Mouse (Mus musculus): Measurements from ENCODE around the gene Chrnb2. TPM values are rescaled to one million over a fixed set of nuclear protein-coding genes. Genes with fewer than 3 reads are reported as not detected.
A peak's percentile ranks its signal among the peaks of the same experiment; 100 is the strongest.

Chrnb2 gene
- polyA plus RNA-seq, 1 experiment from 2014 or later = 26.8 TPM

DNA sequence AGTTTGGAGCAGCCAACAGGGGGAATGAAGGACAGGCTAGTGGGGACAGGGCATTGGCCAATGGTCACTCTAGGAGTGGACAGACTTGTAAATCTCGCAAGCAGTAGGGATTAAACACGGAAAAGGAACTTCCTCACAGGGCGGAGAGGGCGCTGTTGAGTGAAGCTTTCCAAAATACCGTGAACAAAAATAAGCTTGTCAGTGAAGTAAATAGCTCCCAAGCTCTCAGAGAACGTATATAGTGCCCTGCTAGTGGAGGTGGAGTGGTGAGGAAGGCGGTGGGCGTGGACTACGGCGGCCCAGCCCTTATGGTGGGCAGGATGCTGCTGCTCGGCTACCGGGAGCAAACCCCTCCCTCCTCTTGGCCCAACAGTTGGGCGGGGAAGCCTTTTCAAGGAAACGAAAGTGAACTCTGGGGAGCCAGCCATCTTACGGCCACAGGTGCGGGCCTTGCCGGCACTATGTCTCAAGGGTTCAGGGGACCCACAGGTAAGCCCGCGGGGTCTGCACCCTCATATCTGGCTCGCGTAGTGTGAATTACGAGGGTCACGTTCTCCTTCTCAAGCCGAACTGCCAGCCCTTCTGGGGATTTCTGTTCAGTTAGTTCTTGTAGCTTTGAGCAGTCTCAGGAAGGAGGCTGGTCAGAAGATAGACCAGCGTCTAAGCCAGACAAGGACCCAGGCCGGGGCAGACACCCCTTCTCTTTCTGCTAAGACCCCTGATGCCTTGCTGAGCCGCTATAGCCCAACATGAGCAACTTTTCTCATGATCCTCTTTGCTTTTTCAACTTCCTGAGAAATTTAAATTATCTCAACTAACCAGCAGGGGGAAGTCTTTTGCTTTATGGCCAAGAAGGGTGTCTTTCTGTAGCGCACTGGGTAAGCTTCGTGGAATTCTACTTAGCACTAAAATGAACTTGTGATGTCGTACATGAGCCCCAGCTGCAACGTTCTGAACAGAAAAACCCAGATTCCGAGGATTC, 33.8 kb downstream of the Chrnb2 start:
- Histone ChIP-seq H3K9ac (peak overlapping the region; percentile 13), H3K9me3 (replicated peaks) (no peaks in the 10 kb centered on the region), H3K4me2 (replicated peaks) (peak overlapping the region; percentile 67), H3K36me3 (peaks cover 1% of the 10 kb centered on the region), H3K27me3 (no peaks in the 10 kb centered on the region), H3K4me1 (peaks cover 17% of the 10 kb centered on the region), H3K4me3 (peak overlapping the region; percentile 43), H3K27ac (0 out of 2 replicates have a peak overlapping the region, but pooled peaks have one; percentile 23)
- WGBS = 3% methylated on average over 32 of the region's 32 CpGs
- peak; percentile 76 for ATAC-seq (ENCODE audit: low FRiP score)

DNA sequence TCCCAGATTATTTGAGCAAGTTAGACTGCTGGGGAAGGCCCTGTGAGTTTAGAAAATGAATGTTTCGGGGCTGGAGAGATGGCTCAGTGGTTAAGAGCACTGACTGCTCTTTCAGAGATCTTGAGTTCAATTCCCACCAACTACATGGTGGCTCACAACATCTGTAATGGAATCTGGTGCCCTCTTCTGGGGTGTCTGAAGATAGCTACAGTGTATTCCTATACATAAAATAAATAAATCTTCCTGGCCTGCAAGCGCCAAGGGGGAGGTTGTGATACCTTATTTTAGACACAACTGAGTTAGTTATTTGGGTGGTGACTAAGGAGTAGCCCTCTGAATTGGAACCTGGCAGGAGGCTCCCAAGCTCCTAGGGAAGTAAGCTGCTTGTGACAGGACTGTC, 35.6 kb downstream of the Chrnb2 start:
- Histone ChIP-seq H3K27me3 (no peaks in the 10 kb centered on the region), H3K9ac (no peak overlapping the region), H3K36me3 (no peaks in the 10 kb centered on the region), H3K9me3 (replicated peaks) (no peaks in the 10 kb centered on the region), H3K4me3 (no peak overlapping the region), H3K27ac (no peak overlapping the region), H3K4me2 (replicated peaks) (no peak overlapping the region), H3K4me1 (peaks cover 17% of the 10 kb centered on the region)
- ATAC-seq (ENCODE audit: low FRiP score) = no peak
- WGBS = 81% methylated on average over 2 of the region's 2 CpGs

DNA sequence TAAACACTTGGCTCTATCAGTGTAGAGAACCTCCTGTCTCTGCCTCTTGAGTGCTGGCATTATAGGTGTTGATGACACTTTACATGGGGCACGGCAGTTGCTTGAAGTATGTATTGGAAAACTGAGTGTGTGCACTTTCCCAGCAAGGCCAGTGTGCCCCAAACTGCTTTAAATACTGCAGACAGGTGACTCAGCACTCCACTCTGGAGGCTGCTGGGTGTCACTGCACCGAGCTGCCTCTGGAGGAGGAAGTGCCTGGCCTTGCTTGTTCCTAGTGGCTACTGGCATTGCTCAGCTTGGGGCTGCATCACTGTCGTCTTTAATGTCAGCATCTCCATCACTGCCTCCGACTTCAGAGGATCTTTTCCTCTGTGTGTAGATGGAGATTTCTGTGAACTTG, 37.4 kb downstream of the Chrnb2 start:
- no peak overlapping the region for H3K9ac ChIP-seq

DNA sequence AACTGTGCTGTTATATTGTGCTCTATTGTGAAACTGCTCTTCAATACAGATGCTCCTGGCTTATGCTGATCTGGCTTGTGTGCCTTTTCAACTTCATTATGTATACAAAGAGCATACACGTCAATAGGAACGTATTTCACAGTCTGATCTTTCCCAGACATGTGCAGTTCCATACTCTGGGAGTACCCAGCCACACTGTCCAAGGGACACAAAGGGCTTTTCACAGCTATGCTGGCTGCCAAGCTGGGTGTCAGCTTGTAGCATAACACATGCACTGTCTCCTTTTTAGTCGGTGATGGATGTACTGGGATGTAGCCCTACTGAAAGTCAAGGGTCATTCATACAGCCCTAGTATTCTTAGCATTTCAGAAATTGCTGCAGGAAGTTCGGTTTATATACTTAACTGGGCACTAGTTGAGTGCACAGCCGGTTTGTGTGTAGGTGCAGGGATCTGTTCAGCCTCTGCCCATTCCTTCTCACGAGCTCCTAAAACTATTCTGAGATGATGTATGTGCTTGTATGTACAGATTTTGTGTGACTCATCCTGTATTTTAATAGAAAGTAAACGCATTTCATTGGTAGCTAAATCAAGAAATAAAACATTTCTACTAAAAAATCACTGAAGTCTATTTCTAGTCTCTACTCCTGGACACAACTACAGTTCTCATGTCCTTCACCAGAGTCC, 40.9 kb downstream of the Chrnb2 start:
- peak; percentile 75 for ATAC-seq (ENCODE audit: low FRiP score)
- WGBS = 68% methylated on average over 7 of the region's 7 CpGs
- no peaks in the 10 kb centered on the region for H3K9me3 ChIP-seq (replicated peaks)
- no peaks in the 10 kb centered on the region for H3K27me3 ChIP-seq
- H3K4me1 ChIP-seq = no peaks in the 10 kb centered on the region; the same call in none of the 2 replicates
- no peaks in the 10 kb centered on the region for H3K36me3 ChIP-seq
- no peak overlapping the region for H3K4me2 ChIP-seq (replicated peaks)
- H3K4me3 ChIP-seq = no peak overlapping the region
- H3K27ac ChIP-seq = peak overlapping the region; percentile 48; the same call in 1 of the 2 replicates
- peak overlapping the region; percentile 1; the same call in 1 of the 2 replicates for H3K9ac ChIP-seq

More for the DNA sequence above, 37.4 kb downstream of the Chrnb2 start:
- Histone ChIP-seq H3K27me3 (no peaks in the 10 kb centered on the region), H3K4me2 (replicated peaks) (no peak overlapping the region), H3K36me3 (no peaks in the 10 kb centered on the region), H3K4me3 (no peak overlapping the region), H3K4me1 (peaks cover 17% of the 10 kb centered on the region), H3K27ac (no peak overlapping the region), H3K9me3 (replicated peaks) (no peaks in the 10 kb centered on the region)
- 16% methylated on average over 4 of the region's 4 CpGs for WGBS
- ATAC-seq (ENCODE audit: low FRiP score) = no peak

DNA sequence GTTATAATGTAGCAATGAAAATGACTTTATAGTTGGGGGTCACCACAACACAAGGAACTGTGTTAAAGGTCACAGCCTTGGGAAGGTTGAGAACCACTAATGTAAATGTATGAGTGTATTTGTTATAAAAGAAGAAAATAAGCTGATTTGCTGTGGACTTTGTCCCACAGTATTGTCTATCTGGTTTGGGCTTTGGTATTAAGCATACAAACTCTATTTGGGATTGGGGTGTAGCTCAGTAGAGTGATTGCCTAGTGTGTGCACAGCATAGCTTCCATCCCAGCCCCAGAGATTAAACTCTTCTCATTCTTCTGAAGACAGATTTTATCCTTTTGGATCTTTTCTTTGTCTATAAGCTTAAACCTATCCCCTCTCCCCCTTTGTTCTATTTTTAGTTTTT, 42.4 kb downstream of the Chrnb2 start:
- ATAC-seq (ENCODE audit: low FRiP score) = no peak
- H3K9me3 ChIP-seq (replicated peaks) = no peaks in the 10 kb centered on the region
- H3K9ac ChIP-seq = no peak overlapping the region
- no peaks in the 10 kb centered on the region; the same call in none of the 2 replicates for H3K4me1 ChIP-seq
- no peaks in the 10 kb centered on the region for H3K27me3 ChIP-seq
- no peaks in the 10 kb centered on the region for H3K36me3 ChIP-seq
- H3K4me3 ChIP-seq = no peak overlapping the region
- H3K27ac ChIP-seq = no peak overlapping the region
- no peak overlapping the region for H3K4me2 ChIP-seq (replicated peaks)

DNA sequence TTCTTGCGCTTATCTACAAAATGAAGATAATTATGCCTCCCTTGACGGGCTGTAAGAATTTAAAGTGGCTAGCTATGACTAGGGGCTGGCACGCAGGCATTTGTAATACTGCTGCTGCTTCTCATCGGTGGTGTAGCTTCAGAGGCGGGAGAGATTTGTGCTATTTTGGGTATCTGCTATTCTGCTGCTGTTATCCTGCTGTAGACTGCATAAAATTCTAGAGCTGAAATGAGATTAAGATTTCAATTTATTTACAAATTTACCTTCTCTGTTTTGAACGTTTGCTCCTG, 48.5 kb downstream of the Chrnb2 start:
- Histone ChIP-seq H3K36me3 (no peaks in the 10 kb centered on the region), H3K4me2 (replicated peaks) (peak overlapping the region; percentile 82), H3K9ac (peak overlapping the region; percentile 97), H3K4me3 (peak overlapping the region; percentile 100), H3K9me3 (replicated peaks) (no peaks in the 10 kb centered on the region), H3K27ac (no peak overlapping the region), H3K4me1 (peaks cover 10% of the 10 kb centered on the region), H3K27me3 (peaks cover 15% of the 10 kb centered on the region; the same call in 1 of the 2 replicates)
- WGBS = 64% methylated on average over 6 of the region's 6 CpGs
- ATAC-seq (ENCODE audit: low FRiP score) = no peak

DNA sequence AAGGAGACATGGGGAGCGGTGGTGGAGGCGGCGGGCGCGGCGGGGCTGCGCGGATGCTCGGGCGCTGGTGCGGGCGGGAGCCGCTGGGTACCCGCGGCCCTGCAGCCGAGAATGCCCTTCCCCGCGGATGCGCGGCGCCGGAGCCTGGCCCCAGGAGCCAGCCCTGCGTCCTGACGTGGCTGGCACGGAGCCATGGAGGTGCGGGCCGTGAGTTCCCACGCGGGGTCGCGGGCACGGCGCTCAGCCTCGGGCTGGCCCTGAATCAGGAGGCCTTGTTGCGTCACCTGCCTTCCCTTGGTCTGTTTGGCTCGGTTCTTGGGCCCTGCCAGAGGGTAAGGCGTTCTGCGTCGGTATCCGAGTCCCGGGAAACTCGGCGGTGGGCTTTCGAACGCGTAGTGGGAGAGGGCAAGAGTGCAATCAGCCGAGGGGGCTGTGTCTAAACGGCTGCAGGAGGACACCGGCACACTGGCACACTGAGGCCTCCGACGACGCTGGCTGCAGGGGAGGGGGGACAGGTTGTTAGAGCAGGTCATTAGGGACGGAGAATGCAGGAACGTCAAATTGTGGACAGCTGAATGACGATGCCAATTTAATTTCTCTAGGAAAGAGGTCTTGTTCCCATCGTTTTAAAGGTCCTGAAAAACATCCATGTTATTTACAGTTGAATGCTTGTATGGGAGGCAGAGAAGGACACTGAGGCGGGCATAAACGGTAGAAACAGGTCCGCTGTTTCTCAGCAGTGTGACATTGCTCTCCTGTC, 49.0 kb downstream of the Chrnb2 start:
- ATAC-seq (ENCODE audit: low FRiP score) = peak; percentile 74
- H3K9ac ChIP-seq = peak overlapping the region; percentile 97
- H3K27me3 ChIP-seq = peaks cover 15% of the 10 kb centered on the region; the same call in 1 of the 2 replicates
- H3K36me3 ChIP-seq = no peaks in the 10 kb centered on the region
- no peaks in the 10 kb centered on the region for H3K9me3 ChIP-seq (replicated peaks)
- peak overlapping the region; percentile 89 for H3K27ac ChIP-seq
- WGBS = 2% methylated on average over 58 of the region's 59 CpGs
- peak overlapping the region; percentile 82 for H3K4me2 ChIP-seq (replicated peaks)
- peak overlapping the region; percentile 100 for H3K4me3 ChIP-seq
- H3K4me1 ChIP-seq = peaks cover 10% of the 10 kb centered on the region

DNA sequence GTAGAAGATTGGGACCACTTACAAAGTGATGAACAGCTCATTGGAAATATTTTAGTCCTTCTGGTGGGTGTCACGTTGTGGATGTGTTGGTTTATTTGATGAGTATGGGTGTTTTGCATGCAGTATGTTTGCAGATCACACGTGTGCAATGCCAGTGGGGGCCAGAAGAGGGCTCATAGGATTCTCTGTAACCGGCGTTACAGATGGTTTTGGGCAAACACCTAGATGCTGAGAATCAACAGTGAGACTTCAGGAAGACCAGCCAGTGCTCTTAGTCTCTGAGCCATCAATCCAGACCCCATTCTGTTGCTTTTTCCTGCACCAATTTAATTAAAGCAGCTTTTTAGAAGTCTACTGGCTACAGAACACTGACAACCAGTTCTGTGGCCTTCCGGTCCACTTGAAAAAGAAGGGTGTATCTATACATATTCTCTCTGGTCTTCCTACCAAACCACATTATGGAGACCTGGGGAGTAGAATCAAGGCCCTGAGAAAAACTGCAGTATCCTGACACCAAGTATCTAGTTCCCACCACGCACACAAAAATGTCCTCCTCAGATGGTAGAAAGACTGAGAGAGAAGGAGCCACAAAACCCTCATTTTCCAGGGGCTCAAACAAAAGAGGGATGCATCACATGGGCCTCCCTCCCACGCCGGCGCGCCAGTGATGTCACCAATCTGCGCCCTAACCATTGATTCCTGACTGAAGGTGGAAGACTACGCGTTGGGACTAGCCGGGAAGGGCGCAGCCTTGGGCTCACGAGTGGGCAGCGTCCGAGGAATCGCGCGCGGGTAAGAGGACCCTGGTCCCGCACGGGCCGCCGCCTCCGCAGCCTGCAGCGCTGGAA, 49.8 kb downstream of the Chrnb2 start, which contains the start of gene Adar:
TSS of gene Adar (plus strand) at position 664 of the 848 bp plus-strand sequence.
- peak; percentile 87 for ATAC-seq (ENCODE audit: low FRiP score)
- H3K9ac ChIP-seq = peak within 1 kb of the TSS; percentile 97
- H3K4me2 ChIP-seq (replicated peaks) = peak within 1 kb of the TSS; percentile 82
- WGBS = 7% methylated on average over 28 of the region's 28 CpGs
- H3K36me3 ChIP-seq = no peaks in the 10 kb centered on the region
- peaks cover 10% of the 10 kb centered on the region for H3K4me1 ChIP-seq
- peaks cover 15% of the 10 kb centered on the region; the same call in 1 of the 2 replicates for H3K27me3 ChIP-seq
- peak within 1 kb of the TSS; percentile 100 for H3K4me3 ChIP-seq
- no peaks in the 10 kb centered on the region for H3K9me3 ChIP-seq (replicated peaks)
- H3K27ac ChIP-seq = peak within 1 kb of the TSS; percentile 89

DNA sequence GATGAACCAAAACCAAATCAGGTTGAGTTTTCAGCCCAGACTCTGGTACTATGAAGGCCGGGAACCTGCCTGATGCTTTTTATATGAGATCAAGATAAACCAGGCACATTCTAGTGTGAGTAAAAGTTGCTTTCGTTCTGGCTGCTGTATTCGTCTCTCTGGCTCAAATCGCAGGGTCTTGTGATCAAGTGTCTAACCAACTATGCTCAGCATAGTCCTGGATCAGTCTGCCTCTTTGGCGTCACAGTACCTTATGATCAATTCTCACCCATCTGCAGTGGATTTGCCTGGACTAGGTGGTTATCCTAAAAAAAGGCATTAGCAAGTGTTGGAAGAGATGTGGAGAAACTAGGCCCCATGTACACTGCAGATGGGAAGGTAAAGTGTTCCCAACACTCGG, 60.4 kb downstream of the Chrnb2 start:
- Histone ChIP-seq H3K9ac (no peak overlapping the region), H3K27me3 (no peaks in the 10 kb centered on the region), H3K4me1 (no peaks in the 10 kb centered on the region), H3K27ac (no peak overlapping the region), H3K9me3 (replicated peaks) (no peaks in the 10 kb centered on the region), H3K36me3 (no peaks in the 10 kb centered on the region), H3K4me2 (replicated peaks) (no peak overlapping the region), H3K4me3 (no peak overlapping the region)
- WGBS = 79% methylated on average over 6 of the region's 6 CpGs
- ATAC-seq (ENCODE audit: low FRiP score) = no peak

DNA sequence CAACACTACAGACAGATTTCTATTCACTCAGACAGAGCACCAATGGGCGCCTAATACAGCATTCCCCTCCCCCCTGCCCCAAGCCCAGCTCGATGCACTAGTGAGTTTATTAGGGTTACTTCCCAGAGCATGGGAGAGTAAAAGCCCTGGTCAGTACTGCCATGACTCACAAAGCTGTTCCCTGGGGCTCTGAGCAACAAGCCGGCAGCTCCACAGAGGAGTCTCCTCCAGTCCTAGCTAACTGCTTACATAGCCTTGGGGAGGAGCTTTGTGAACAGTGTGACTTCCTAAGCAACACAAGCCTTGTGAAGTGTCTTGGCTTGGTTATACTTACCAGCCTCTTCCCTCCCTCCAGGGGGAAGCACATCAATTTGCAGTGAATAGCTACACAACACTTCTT, 60.8 kb downstream of the Chrnb2 start:
- WGBS = 52% methylated on average over 3 of the region's 3 CpGs
- Histone ChIP-seq H3K27me3 (no peaks in the 10 kb centered on the region), H3K27ac (no peak overlapping the region), H3K4me1 (no peaks in the 10 kb centered on the region), H3K9ac (no peak overlapping the region), H3K9me3 (replicated peaks) (no peaks in the 10 kb centered on the region), H3K4me3 (no peak overlapping the region), H3K36me3 (no peaks in the 10 kb centered on the region), H3K4me2 (replicated peaks) (no peak overlapping the region)
- ATAC-seq (ENCODE audit: low FRiP score) = no peak

DNA sequence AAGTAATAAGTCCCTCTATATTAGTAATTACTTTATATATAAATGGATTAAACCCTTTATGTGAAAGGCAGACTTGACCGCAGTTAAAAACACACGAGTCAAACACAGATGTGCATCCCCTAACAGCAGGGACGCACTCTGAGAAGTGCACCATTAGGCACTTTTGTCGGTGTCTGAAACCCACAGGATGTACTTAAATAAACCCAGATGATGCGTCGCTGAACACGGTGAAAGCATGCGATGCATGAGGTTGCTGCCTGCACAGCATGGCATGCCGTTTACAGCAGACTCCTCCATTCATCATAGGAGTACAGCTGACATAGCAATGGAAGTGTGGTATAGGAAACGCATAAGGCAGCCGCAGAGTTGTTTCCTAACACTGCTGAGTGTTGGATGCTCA, 64.0 kb downstream of the Chrnb2 start:
- no peaks in the 10 kb centered on the region for H3K27me3 ChIP-seq
- H3K4me3 ChIP-seq = no peak overlapping the region
- H3K36me3 ChIP-seq = no peaks in the 10 kb centered on the region
- no peak overlapping the region for H3K27ac ChIP-seq
- H3K4me2 ChIP-seq (replicated peaks) = no peak overlapping the region
- no peaks in the 10 kb centered on the region for H3K4me1 ChIP-seq
- 60% methylated on average over 11 of the region's 11 CpGs for WGBS
- ATAC-seq (ENCODE audit: low FRiP score) = no peak
- H3K9me3 ChIP-seq (replicated peaks) = no peaks in the 10 kb centered on the region
- H3K9ac ChIP-seq = no peak overlapping the region
